Mouse (Mus musculus): ENCODE measurements around the gene Pip4p1. TPM values are rescaled to one million over a fixed set of nuclear protein-coding genes. Genes with fewer than 3 reads are reported as not detected.
"Not testable (repeated sequence)": the region's sequence is repeated elsewhere in the genome, so short reads cannot be mapped to it uniquely, and the experiment has no call there.

The Pip4p1 gene
- polyA plus RNA-seq (2015; fragmentation: Nextera tagmentation; extraction: Ambion mirVana): 101 and 111 TPM in 2 replicates

DNA sequence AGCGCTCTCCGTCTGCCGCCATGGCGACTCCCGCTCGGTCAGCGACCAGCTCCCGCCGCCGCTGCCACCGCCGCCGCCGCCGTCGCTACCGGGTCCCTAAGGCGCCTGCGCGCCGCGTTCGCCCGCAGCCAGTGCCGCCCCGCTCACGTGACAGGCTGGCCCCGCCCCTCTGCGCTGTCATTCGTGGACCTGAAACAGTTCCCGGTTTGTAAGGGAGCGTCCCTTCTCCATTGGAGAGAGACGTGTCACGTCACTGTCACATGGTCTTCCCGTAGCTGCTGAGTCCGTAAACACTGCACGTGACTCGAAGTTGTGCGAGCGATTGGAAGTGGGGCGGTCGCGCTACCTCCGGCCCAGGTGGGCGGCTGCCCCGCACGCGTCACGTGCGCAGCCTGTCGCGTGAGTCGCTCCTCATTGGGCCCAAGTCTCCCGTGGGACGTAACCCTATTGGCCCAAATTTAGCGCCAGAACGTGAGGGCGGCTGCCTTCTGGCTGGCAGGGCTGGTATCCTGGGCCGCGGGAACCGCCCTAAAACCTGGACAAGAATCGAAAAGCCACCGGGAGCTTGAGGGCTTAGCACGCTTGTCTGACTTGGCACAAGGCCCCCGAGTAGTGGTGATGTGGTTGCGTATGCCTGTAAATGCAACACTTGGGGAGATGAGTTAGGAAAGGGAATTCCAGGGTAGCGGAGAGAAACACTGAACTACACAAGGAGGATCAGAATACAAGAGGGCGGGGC, at the start of gene Pip4p1, which contains the start of gene Pnp:
TSS of gene Pip4p1 (minus strand) at position 103 of the 739 bp plus-strand sequence.
TSS of gene Pnp (plus strand) at position 329 of the 739 bp plus-strand sequence.
- H3K4me3 ChIP-seq: peak within 1 kb of the TSS; percentile 88

DNA sequence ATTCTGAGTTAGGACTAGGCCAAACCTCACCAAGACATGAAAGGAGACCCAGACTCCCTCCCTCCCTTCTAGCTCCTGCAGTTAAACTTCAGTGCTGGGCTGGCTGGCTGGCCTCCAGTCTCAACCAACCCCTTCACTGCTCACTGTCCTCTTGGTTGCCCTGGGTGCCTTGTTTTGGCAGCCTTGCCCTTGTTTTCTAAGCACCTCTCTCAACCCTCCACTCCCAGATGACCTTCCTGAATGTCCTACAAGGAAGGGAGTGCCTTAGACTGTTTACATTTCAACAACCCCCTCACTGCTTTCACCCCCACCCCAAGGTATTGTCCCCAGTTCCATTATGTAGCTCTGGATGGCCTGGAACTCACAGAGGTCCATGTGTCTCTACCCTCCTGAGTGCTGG, 49.0 kb upstream of the Pip4p1 start:
- Histone ChIP-seq H3K36me3 (replicated peaks) (no peaks in the 10 kb centered on the region), H3K4me2 (no peak overlapping the region)

More for the DNA sequence above, at the start of gene Pip4p1, which contains the start of gene Pnp:
- Histone ChIP-seq H3K9ac (peak within 1 kb of the TSS; percentile 93), H3K9me3 (no peaks in the 10 kb centered on the region), H3K4me1 (peaks cover 37% of the 10 kb centered on the region), H3K4me2 (peak within 1 kb of the TSS; percentile 78), H3K36me3 (replicated peaks) (peaks cover 19% of the 10 kb centered on the region), H3K27ac (peak within 1 kb of the TSS; percentile 84), H3K27me3 (replicated peaks) (no peaks in the 10 kb centered on the region)
- peak; percentile 100 for ATAC-seq (replicated peaks)
- under 1% methylated on average over 66 of the region's 68 CpGs for WGBS

GRCm38 (mm10) chr14:50978451-50978850, 47.8 kb upstream of the Pip4p1 start:
- not testable (repeated sequence) for H3K4me3 ChIP-seq; H3K9ac ChIP-seq; H3K9me3 ChIP-seq; H3K4me2 ChIP-seq; H3K27ac ChIP-seq; H3K27me3 ChIP-seq (replicated peaks); H3K4me1 ChIP-seq; ATAC-seq (replicated peaks); H3K36me3 ChIP-seq (replicated peaks)
- 88% methylated on average over 6 of the region's 6 CpGs for WGBS

More for the DNA sequence above, 49.0 kb upstream of the Pip4p1 start:
- Histone ChIP-seq H3K4me3 (no peak overlapping the region), H3K9ac (no peak overlapping the region), H3K27ac (no peak overlapping the region), H3K9me3 (no peaks in the 10 kb centered on the region), H3K4me1 (no peaks in the 10 kb centered on the region), H3K27me3 (replicated peaks) (no peaks in the 10 kb centered on the region)
- ATAC-seq (replicated peaks): no peak

- no peaks in the 10 kb centered on the region for H3K9me3 ChIP-seq
- no peaks in the 10 kb centered on the region for H3K27me3 ChIP-seq (replicated peaks)
- H3K4me2 ChIP-seq: peak overlapping the region; percentile 17; the same call in 1 of the 2 replicates
- no peak for ATAC-seq (replicated peaks)
- no peaks in the 10 kb centered on the region for H3K36me3 ChIP-seq (replicated peaks)
- H3K27ac ChIP-seq: no peak overlapping the region
- no peak overlapping the region for H3K4me3 ChIP-seq
- no peaks in the 10 kb centered on the region for H3K4me1 ChIP-seq
- 8% methylated on average over 9 of the region's 9 CpGs for WGBS
- H3K9ac ChIP-seq: no peak overlapping the region
Observed at GRCm38 (mm10) chr14:50976674-50977073, 46.0 kb upstream of the Pip4p1 start.

DNA sequence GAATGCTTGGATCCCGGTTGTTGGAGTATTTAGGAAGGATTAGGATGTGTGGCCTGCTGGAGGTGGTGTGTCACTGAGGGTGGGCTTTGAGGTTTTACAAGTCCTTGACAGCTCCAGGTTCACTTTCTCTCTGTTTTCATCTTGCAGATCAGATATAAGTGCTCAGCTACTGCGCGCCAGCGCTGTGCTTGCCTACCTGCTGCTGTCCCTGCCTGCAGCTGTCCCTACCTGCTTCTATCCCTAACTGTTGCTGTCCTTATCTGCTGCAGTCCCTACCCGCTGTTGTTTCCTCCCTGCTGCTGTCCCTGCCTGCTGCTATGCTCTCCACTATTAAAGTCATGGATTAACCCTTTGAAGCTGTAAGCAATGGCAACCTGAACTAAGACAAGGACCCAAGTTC, 44.3 kb upstream of the Pip4p1 start:
- H3K4me1 ChIP-seq: 0 out of 2 replicates have a peak, but pooled peaks cover under 1% of the 10 kb centered on the region
- H3K27me3 ChIP-seq (replicated peaks): no peaks in the 10 kb centered on the region
- no peak overlapping the region for H3K4me3 ChIP-seq
- 48% methylated on average over 5 of the region's 5 CpGs for WGBS
- H3K4me2 ChIP-seq: no peak overlapping the region
- no peak overlapping the region for H3K9ac ChIP-seq
- H3K27ac ChIP-seq: no peak overlapping the region
- no peak for ATAC-seq (replicated peaks)
- H3K36me3 ChIP-seq (replicated peaks): no peaks in the 10 kb centered on the region
- H3K9me3 ChIP-seq: no peaks in the 10 kb centered on the region

GRCm38 (mm10) chr14:50973700-50974099, 43.0 kb upstream of the Pip4p1 start:
- H3K27ac ChIP-seq: no peak overlapping the region
- no peak for ATAC-seq (replicated peaks)
- WGBS: 35% methylated on average over 4 of the region's 4 CpGs

DNA sequence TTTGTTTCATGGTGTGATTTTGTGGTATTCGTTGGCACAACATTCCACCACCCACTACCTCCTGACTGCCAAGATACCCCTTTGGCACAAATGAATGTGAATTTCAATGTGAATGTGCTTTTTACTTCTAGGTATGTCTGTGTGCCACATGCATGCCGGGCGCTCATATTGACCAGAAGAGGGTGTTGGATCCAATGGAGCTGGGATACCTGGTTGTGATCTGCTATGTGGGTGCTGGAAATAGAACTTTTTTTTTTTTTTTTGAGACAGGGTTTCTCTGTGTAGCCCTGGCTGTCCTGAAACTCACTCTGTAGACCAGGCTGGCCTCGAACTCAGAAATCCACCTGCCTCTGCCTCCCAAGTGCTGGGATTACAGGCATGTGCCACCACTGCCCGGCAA, 42.4 kb upstream of the Pip4p1 start:
- H3K27me3 ChIP-seq (replicated peaks); H3K9ac ChIP-seq; H3K4me3 ChIP-seq; H3K4me1 ChIP-seq; H3K9me3 ChIP-seq; H3K27ac ChIP-seq; H3K36me3 ChIP-seq (replicated peaks); ATAC-seq (replicated peaks); H3K4me2 ChIP-seq: not testable (repeated sequence)
- WGBS: 94% methylated on average over 5 of the region's 5 CpGs

More at GRCm38 (mm10) chr14:50973700-50974099, 43.0 kb upstream of the Pip4p1 start:
- Histone ChIP-seq H3K27me3 (replicated peaks) (no peaks in the 10 kb centered on the region), H3K36me3 (replicated peaks) (no peaks in the 10 kb centered on the region), H3K4me1 (peaks cover 8% of the 10 kb centered on the region), H3K9ac (no peak overlapping the region), H3K9me3 (no peaks in the 10 kb centered on the region), H3K4me3 (no peak overlapping the region), H3K4me2 (no peak overlapping the region)

DNA sequence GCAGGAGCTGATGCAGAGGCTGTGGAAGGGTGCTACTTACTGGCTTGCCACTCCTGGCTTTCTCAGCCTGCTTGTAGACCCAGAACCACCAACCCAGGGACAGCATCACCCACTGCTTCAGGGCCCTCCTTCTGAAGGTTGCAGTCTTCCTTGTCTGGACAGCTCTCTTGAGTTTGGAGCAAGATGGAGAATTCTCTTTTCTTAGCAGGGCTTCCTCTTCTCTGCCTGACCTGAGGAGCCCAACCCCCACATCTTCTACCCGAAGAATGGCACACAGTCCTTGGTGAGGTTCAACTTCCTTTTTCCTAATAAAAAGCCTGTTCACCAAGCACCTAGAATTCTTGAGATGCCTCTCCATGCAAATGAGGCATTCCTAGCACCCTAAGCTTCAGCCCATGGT, 40.2 kb upstream of the Pip4p1 start:
- WGBS: 90% methylated on average over 1 of the region's 1 CpGs
- no peaks in the 10 kb centered on the region for H3K27me3 ChIP-seq (replicated peaks)
- ATAC-seq (replicated peaks): no peak
- H3K4me3 ChIP-seq: no peak overlapping the region
- H3K4me2 ChIP-seq: no peak overlapping the region
- H3K4me1 ChIP-seq: peaks cover 8% of the 10 kb centered on the region
- H3K9me3 ChIP-seq: no peaks in the 10 kb centered on the region
- H3K27ac ChIP-seq: no peak overlapping the region
- H3K9ac ChIP-seq: no peak overlapping the region
- no peaks in the 10 kb centered on the region for H3K36me3 ChIP-seq (replicated peaks)

- no peak overlapping the region for H3K4me3 ChIP-seq
- H3K4me1 ChIP-seq: peaks cover 8% of the 10 kb centered on the region
- no peaks in the 10 kb centered on the region for H3K27me3 ChIP-seq (replicated peaks)
- H3K9ac ChIP-seq: peak overlapping the region; percentile 31; the same call in 1 of the 2 replicates
- peak overlapping the region; percentile 72 for H3K27ac ChIP-seq
- H3K4me2 ChIP-seq: no peak overlapping the region
- peak; percentile 78 for ATAC-seq (replicated peaks)
- 10% methylated on average over 12 of the region's 12 CpGs for WGBS
- H3K9me3 ChIP-seq: no peaks in the 10 kb centered on the region
- H3K36me3 ChIP-seq (replicated peaks): no peaks in the 10 kb centered on the region
Observed at GRCm38 (mm10) chr14:50969558-50970544, 39.2 kb upstream of the Pip4p1 start.

DNA sequence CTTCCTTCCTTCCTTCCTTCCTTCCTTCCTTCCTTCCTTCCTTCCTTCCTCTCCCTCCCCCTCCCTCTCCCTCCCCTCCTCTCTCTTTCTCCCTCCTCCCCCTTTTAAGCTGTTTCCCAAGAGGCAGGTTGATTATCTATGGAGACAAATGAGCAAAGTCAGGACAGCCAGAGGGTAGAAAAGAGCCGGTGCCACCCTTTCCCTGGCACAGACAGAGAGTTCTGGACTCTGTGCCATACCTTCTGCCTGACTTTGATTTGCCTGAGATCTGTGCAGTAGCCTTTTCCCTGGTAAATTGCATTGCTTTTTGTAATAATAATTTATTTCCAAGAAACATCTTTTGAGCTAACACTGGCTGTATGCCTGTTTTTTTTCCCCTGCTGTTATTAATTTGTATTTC, 38.4 kb upstream of the Pip4p1 start:
- no peaks in the 10 kb centered on the region for H3K9me3 ChIP-seq
- H3K27me3 ChIP-seq (replicated peaks): no peaks in the 10 kb centered on the region
- no peak for ATAC-seq (replicated peaks)
- H3K4me1 ChIP-seq: peaks cover 8% of the 10 kb centered on the region
- H3K36me3 ChIP-seq (replicated peaks): no peaks in the 10 kb centered on the region
- peak overlapping the region; percentile 72; the same call in 1 of the 2 replicates for H3K27ac ChIP-seq
- 9% methylated on average over 1 of the region's 1 CpGs for WGBS
- H3K4me2 ChIP-seq: no peak overlapping the region
- no peak overlapping the region for H3K4me3 ChIP-seq
- H3K9ac ChIP-seq: no peak overlapping the region

- Histone ChIP-seq H3K9ac (no peak overlapping the region), H3K4me2 (no peak overlapping the region), H3K4me3 (no peak overlapping the region), H3K9me3 (no peaks in the 10 kb centered on the region), H3K27me3 (replicated peaks) (no peaks in the 10 kb centered on the region), H3K36me3 (replicated peaks) (no peaks in the 10 kb centered on the region), H3K4me1 (peaks cover 8% of the 10 kb centered on the region), H3K27ac (no peak overlapping the region)
- WGBS: 59% methylated on average over 5 of the region's 5 CpGs
- no peak for ATAC-seq (replicated peaks)
Observed at GRCm38 (mm10) chr14:50968216-50968980, 37.7 kb upstream of the Pip4p1 start.
